Mouse (Mus musculus) kidney, postnatal 0 days (tissue): ENCODE results near the gene Ccdc39. TPM values are rescaled to one million over a fixed set of nuclear protein-coding genes. Genes with fewer than 3 reads are reported as not detected.

ENCODE experiments used
- ATAC-seq: fragments of 200-750 bp; cut with Nextera tagmentation; replicated peaks from 2 replicates; pipeline ENCODE4 v1.8.0; 2017; ENCODE audit warnings: low read depth, moderate number of reproducible peaks, moderate TSS enrichment, moderate library complexity; ENCODE audit not compliant: low FRiP score
- DNase-seq: peaks from one replicate; pipeline ENCODE4 v3.0.0-alpha.2; 2016; ENCODE audit warnings: low spot score
- H3K27ac ChIP-seq: fragments of 300-500 bp; sonication (generic); 2 replicates; pipeline ENCODE4 v1.5.1; 2014; ENCODE audit warnings: mild to moderate bottlenecking
- H3K27me3 ChIP-seq: fragments of 300-500 bp; sonication (generic); 2 replicates; pipeline ENCODE4 v1.6.1; 2014; ENCODE audit warnings: low read length, mixed read lengths; ENCODE audit not compliant: insufficient read depth
- H3K36me3 ChIP-seq: fragments of 300-500 bp; sonication (generic); 2 replicates; pipeline ENCODE4 v1.6.1; 2014; ENCODE audit warnings: low read length, mixed read lengths; ENCODE audit not compliant: insufficient read depth
- H3K4me1 ChIP-seq: fragments of 300-500 bp; sonication (generic); replicated peaks from 2 replicates; pipeline ENCODE4 v1.6.1; 2014; ENCODE audit warnings: antibody characterized with exemption, low read length, mixed read lengths; ENCODE audit not compliant: insufficient read depth
- H3K4me2 ChIP-seq: fragments of 300-500 bp; sonication (generic); 2 replicates; pipeline ENCODE4 v1.6.1; 2014; ENCODE audit warnings: mild to moderate bottlenecking, low read length, moderate library complexity, mixed read lengths
- H3K4me3 ChIP-seq: fragments of 300-500 bp; sonication (generic); replicated peaks from 2 replicates; pipeline ENCODE4 v1.5.1; 2014; ENCODE audit warnings: low read depth, low read length
- H3K9ac ChIP-seq: fragments of 300-500 bp; sonication (generic); 2 replicates; pipeline ENCODE4 v1.6.1; 2014; ENCODE audit warnings: low read depth, low read length
- H3K9me3 ChIP-seq: fragments of 300-500 bp; sonication (generic); replicated peaks from 2 replicates; pipeline ENCODE4 v1.6.1; 2016; ENCODE audit warnings: low read length, inconsistent platforms, mixed read lengths
- CTCF ChIP-seq: IDR thresholded peaks from 2 replicates; pipeline ENCODE4 v1.5.1; 2016; ENCODE audit warnings: antibody characterized with exemption, low read depth, mild to moderate bottlenecking, moderate library complexity
- WGBS: fragments of 180-500 bp; shearing (Covaris S2); extraction: QIAGEN DNeasy Blood & Tissue Kit; methylation state at CpG from one replicate; pipeline ENCODE4 v1.1.7; 2014; 5-methylcytosine and 5-hydroxymethylcytosine counted together
- polyA plus RNA-seq: library from polyadenylated mRNA; unstranded; fragments of >200 nt; fragmentation: Nextera tagmentation; extraction: Ambion mirVana; gene quantifications from 2 replicates; pipeline ENCODE4 v1.2.1, GENCODE M21; 2015

The Ccdc39 gene
- polyA plus RNA-seq, 1 experiment from 2014 or later = 2.5 TPM

DNA sequence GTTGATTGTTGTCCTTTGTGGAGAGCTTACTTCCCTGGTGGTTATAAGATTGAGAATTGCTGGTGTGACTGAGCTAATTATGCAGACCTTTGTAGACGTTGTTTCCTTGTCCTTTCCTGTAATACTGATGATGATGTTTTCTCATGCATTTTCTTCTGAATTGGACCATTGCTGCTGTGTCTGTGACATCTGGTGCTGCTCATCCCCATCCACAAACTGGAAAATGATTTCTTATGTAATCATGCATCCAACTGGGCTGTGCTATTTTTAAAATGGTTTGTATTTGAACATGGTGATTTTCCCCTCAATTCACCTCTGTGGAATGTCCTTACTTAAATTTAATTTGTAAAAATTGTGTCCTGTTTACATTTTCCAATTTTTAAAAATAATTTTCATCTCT, 37.0 kb downstream of the Ccdc39 start:
- H3K36me3 ChIP-seq = peaks cover 36% of the 10 kb centered on the region
- 90% methylated on average over 1 of the region's 1 CpGs for WGBS

DNA sequence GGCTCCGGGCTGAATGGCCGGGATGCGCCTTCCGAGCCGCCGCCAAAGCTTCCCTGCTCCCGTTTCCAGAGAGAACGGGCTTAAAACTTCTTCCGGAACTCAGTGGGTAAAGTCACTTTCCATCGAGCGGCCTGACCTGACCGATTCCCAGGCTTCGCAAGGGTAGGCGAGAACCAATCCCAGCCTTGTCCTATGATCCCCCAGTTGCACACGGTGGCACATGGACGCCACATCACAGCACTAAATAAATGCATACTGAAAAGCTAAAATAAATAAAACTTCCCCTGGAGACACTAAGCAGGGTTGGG, 43.6 kb downstream of the Ccdc39 start:
- no peak for TF ChIP-seq CTCF
- WGBS = 0% methylated on average over 16 of the region's 16 CpGs
- peak; percentile 44 for DNase-seq
- Histone ChIP-seq H3K4me1 (no peaks in the 10 kb centered on the region), H3K4me3 (peak overlapping the region; percentile 99), H3K4me2 (peak overlapping the region; percentile 62), H3K27ac (peak overlapping the region; percentile 99), H3K36me3 (peaks cover 7% of the 10 kb centered on the region; the same call in 1 of the 2 replicates), H3K27me3 (no peaks in the 10 kb centered on the region), H3K9ac (peak overlapping the region; percentile 100), H3K9me3 (no peaks in the 10 kb centered on the region)
- ATAC-seq = peak; percentile 14

More for the DNA sequence above, 37.0 kb downstream of the Ccdc39 start:
- no peak for DNase-seq
- no peaks in the 10 kb centered on the region for H3K9me3 ChIP-seq
- no peak overlapping the region for H3K4me3 ChIP-seq
- H3K27ac ChIP-seq = no peak overlapping the region
- ATAC-seq = no peak
- TF ChIP-seq CTCF = no peak
- no peak overlapping the region for H3K9ac ChIP-seq
- H3K27me3 ChIP-seq = no peaks in the 10 kb centered on the region
- no peak overlapping the region for H3K4me2 ChIP-seq
- no peaks in the 10 kb centered on the region for H3K4me1 ChIP-seq

DNA sequence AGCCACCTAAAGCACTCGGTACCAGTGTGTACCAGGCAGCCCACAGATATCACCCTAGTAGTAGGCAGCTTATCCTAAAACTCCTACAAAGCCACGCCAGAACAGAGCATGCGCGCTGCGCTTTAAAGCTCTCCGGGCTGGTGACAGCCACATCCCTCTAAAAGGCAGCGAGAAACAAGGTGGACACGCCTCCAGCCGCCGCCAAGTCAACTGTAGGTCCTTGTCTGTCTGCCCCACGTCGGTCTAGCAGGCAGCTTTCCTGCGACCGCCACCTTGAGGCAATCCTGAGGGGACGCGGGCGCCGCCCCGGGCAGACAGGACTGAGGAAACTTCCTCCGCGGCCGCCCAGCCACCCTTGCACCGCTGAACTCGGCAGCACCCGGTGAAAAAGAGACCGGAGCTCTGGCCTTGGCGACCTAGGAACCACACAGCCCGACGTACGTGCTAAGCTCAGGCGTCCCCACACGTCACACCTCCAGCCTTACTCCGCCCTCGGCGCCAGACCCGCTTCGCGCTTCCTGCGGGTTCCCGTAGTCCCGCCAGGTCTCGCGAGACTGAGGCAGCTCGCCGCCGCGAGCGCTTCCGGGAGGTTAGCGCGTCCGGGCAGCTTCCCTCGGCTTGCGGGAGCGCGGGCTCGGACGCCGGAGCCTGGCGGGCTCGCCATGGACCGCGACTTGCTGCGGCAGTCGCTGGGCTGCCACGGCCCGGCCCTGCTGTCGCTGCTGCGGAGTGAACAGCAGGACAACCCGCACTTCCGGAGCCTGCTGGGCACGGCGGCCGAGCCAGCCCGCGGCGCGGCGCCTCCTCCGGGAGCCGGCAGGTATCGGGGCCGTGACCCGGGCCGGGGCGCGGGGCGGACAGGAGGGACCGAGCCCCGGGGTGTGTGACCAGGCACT, 44.2 kb downstream of the Ccdc39 start, which contains the start of gene Ttc14:
Ttc14 (plus strand) TSS at position 216 of the 896 bp plus-strand sequence.
- H3K4me2 ChIP-seq = peak within 1 kb of the TSS; percentile 71
- H3K4me3 ChIP-seq = peak within 1 kb of the TSS; percentile 99
- peak within 1 kb of the TSS; percentile 100 for H3K9ac ChIP-seq
- H3K36me3 ChIP-seq = 0 out of 2 replicates have a peak, but pooled peaks cover 3% of the 10 kb centered on the region
- H3K4me1 ChIP-seq = no peaks in the 10 kb centered on the region
- no peaks in the 10 kb centered on the region for H3K9me3 ChIP-seq
- peak; percentile 63 for TF ChIP-seq CTCF
- DNase-seq = peak; percentile 97
- WGBS = under 1% methylated on average over 86 of the region's 90 CpGs
- peak; percentile 100 for ATAC-seq
- no peaks in the 10 kb centered on the region for H3K27me3 ChIP-seq
- H3K27ac ChIP-seq = peak within 1 kb of the TSS; percentile 99

DNA sequence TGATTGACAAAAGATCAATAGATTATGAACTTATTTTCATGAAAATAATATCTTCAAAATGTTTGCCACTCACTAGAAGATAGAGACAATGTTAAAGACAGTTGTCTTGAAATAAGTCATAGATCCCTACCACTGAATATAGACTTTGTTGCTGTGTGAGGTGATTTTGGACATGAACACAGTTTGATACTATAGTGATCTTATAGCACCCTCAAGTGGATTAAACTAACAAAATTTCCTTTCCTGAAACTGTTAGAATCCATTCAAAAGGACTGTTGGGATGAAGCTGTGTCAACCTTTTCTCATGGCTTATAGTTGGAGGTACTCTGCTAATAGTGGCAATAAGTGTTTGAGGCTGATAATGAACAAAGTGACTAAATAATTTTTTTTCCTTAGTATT, 53.1 kb downstream of the Ccdc39 start:
- H3K27ac ChIP-seq = no peak overlapping the region
- peak; percentile 54 for DNase-seq
- TF ChIP-seq CTCF = peak; percentile 56

More for the DNA sequence above, 53.1 kb downstream of the Ccdc39 start:
- no peaks in the 10 kb centered on the region for H3K9me3 ChIP-seq
- no peak overlapping the region for H3K4me3 ChIP-seq
- H3K9ac ChIP-seq = no peak overlapping the region
- no peaks in the 10 kb centered on the region for H3K27me3 ChIP-seq
- no peaks in the 10 kb centered on the region for H3K36me3 ChIP-seq
- no peak for ATAC-seq
- H3K4me2 ChIP-seq = no peak overlapping the region
- H3K4me1 ChIP-seq = no peaks in the 10 kb centered on the region

Other genes starting within 250 kb of the Ccdc39 start
- 52.0 and 53.5 TPM in 2 replicates for gene Ttc14, start 44.5 kb downstream of the Ccdc39 start, polyA plus RNA-seq
- 45.7 and 46.3 TPM in 2 replicates for gene Fxr1, start 175.6 kb upstream of the Ccdc39 start, polyA plus RNA-seq
- 307 and 324 TPM in 2 replicates for gene Dnajc19, start 237.0 kb upstream of the Ccdc39 start, polyA plus RNA-seq